Mouse (Mus musculus) heart, adult 2 months (tissue): ENCODE measurements at regions not wholly inside any gene's neighbourhood (a gene's known extent, or its start where the extent isn't known, plus 50 kb on each side); places are given as distances from the start of the nearest gene placed in this dataset.

Source experiments
- CTCF ChIP-seq: fragments of 200-600 bp; IDR thresholded peaks from 2 replicates; pipeline ENCODE4 v1.8.1; 2022; ENCODE audit warnings: antibody characterized with exemption, mild to moderate bottlenecking, moderate library complexity
- EP300 ChIP-seq: fragments of 200-500 bp; IDR thresholded peaks from 2 replicates; pipeline ENCODE4 v1.6.1; 2011; ENCODE audit warnings: low read depth, low read length, control low read depth; ENCODE audit not compliant: insufficient read depth
- POLR2A ChIP-seq: fragments of 200-500 bp; IDR thresholded peaks from 2 replicates; pipeline ENCODE4 v1.6.1; 2011; ENCODE audit warnings: mild to moderate bottlenecking, low read depth, low read length, control low read depth; ENCODE audit not compliant: insufficient read depth

DNA sequence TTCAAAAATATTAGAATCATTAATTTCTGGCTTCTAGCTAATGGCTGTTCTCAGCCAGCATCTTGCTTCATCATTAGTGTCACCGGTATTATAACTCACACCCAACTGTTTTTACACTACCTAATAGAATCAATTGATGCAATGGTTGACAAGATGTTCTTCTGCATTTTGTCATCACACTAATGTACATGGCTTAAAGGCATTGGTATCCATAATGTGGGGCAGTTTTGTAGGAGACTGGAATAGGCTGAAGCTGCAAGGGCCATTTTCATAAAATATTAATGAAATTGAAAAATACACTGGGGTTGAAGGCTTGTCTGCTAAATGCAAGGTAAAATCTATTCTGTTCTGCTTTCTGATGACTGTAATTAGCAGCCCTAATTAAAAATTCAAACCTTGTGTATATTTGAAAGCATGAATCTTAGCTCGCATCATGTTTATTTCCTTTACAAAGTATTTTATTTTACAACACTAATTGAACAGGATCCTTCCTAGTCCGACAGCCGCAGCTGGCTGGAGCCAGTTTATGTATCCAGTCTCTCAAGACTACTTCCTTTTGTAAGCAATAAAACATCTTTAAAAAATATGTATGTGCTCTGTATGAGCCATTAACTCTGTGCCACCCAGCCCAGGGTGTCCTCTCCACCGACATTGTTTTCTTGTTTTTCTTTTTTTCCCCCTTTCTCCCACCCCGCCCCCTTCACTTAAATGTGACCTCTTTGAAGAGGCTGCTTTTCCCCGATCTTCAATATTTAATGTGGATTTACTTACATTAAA is 259.6 kb downstream of the Pou4f1 start:
- TF ChIP-seq CTCF = no peak
- no peak for TF ChIP-seq POLR2A
- no peak for TF ChIP-seq EP300
